Mouse (Mus musculus) urinary bladder, postnatal 25 days (tissue): ENCODE measurements at regions not wholly inside any gene's neighbourhood (a gene's known extent, or its start where the extent isn't known, plus 50 kb on each side); places are given as distances from the start of the nearest gene placed in this dataset.
"Not testable (repeated sequence)": the region's sequence is repeated elsewhere in the genome, so short reads cannot be mapped to it uniquely, and the experiment has no call there.

ENCODE experiments used
- DNase-seq: peaks from one replicate; pipeline ENCODE4 v3.0.0; 2022; ENCODE audit warnings: low spot score

GRCm38 (mm10) chr10:96685991-96686601 is 69.3 kb downstream of the Btg1 start:
- DNase-seq = peak; percentile 12

- DNase-seq = no peak
Measured at GRCm38 (mm10) chr10:96686659-96687440, 70.0 kb downstream of the Btg1 start.

- no peak for DNase-seq
Measured at GRCm38 (mm10) chr10:96687441-96687772, 70.6 kb downstream of the Btg1 start.

GRCm38 (mm10) chr10:96689976-96690867 is 73.4 kb downstream of the Btg1 start:
- no peak for DNase-seq

GRCm38 (mm10) chr10:96690868-96691302 is 74.1 kb downstream of the Btg1 start:
- peak; percentile 12 for DNase-seq

- no peak for DNase-seq
Measured at GRCm38 (mm10) chr10:96691319-96691870, 74.6 kb downstream of the Btg1 start.

- no peak for DNase-seq
Measured at GRCm38 (mm10) chr10:96692821-96693220, 76.0 kb downstream of the Btg1 start.

GRCm38 (mm10) chr10:96693766-96694165 is 77.0 kb downstream of the Btg1 start:
- no peak for DNase-seq

GRCm38 (mm10) chr10:96696571-96696970 is 79.8 kb downstream of the Btg1 start:
- no peak for DNase-seq

GRCm38 (mm10) chr10:96697781-96698180 is 81.0 kb downstream of the Btg1 start:
- no peak for DNase-seq

- no peak for DNase-seq
Measured at GRCm38 (mm10) chr10:96706656-96707055, 89.8 kb downstream of the Btg1 start.

GRCm38 (mm10) chr10:96708471-96708870 is 91.7 kb downstream of the Btg1 start:
- no peak for DNase-seq

- no peak for DNase-seq
Measured at GRCm38 (mm10) chr10:96709698-96710356, 93.0 kb downstream of the Btg1 start.

GRCm38 (mm10) chr10:96711993-96712392 is 95.2 kb downstream of the Btg1 start:
- DNase-seq = no peak

- no peak for DNase-seq
Measured at GRCm38 (mm10) chr10:96714702-96715101, 97.9 kb downstream of the Btg1 start.

GRCm38 (mm10) chr10:96717281-96717680 is 100.5 kb downstream of the Btg1 start:
- DNase-seq = no peak

GRCm38 (mm10) chr10:96718706-96719105 is 101.9 kb downstream of the Btg1 start:
- not testable (repeated sequence) for DNase-seq

GRCm38 (mm10) chr10:96720281-96720711 is 103.5 kb downstream of the Btg1 start:
- DNase-seq = no peak

GRCm38 (mm10) chr10:96720956-96721688 is 104.3 kb downstream of the Btg1 start:
- no peak for DNase-seq

GRCm38 (mm10) chr10:96722491-96722890 is 105.7 kb downstream of the Btg1 start:
- DNase-seq = peak; percentile 66

- no peak for DNase-seq
Measured at GRCm38 (mm10) chr10:96723071-96723470, 106.3 kb downstream of the Btg1 start.
